Mouse (Mus musculus): Measurements from ENCODE around the gene Arhgap44. TPM values are rescaled to one million over a fixed set of nuclear protein-coding genes. Genes with fewer than 3 reads are reported as not detected.
A peak's percentile ranks its signal among the peaks of the same experiment; 100 is the strongest.

Gene Arhgap44
- total RNA-seq (2021), result 100 to 1,000 TPM in 1 of 2 experiments, 10 to 100 TPM in 1; 98.4 to 100 TPM
- long read RNA-seq, full-length matches to known transcripts, result 4 of 16 reads
- long read RNA-seq, partial matches to known transcripts, result 2 of 16 reads
- long read RNA-seq, other reads (novel, unspliced or antisense), result 10 of 16 reads

GRCm38 (mm10) chr11:65162767-65163120, at the start of gene Arhgap44:
Gene Arhgap44, minus strand, starts transcription at chr11:65162961.
- DNase-seq (ENCODE audit: low spot score in 2 of 2), result peak; percentile 75 to 82

GRCm38 (mm10) chr11:65211701-65212100, 48.9 kb upstream of the Arhgap44 start:
- DNase-seq (ENCODE audit: low spot score in 2 of 2), result no peak

GRCm38 (mm10) chr11:65209441-65209840, 46.7 kb upstream of the Arhgap44 start:
- DNase-seq (ENCODE audit: low spot score in 2 of 2), result no peak

- no peak for DNase-seq (ENCODE audit: low spot score in 2 of 2)
Observed at GRCm38 (mm10) chr11:65205306-65205705, 42.5 kb upstream of the Arhgap44 start.

- no peak for DNase-seq (ENCODE audit: low spot score in 2 of 2)
Observed at GRCm38 (mm10) chr11:65204651-65205050, 41.9 kb upstream of the Arhgap44 start.

- DNase-seq (ENCODE audit: low spot score in 2 of 2), result no peak
Observed at GRCm38 (mm10) chr11:65203020-65203419, 40.3 kb upstream of the Arhgap44 start.

- DNase-seq (ENCODE audit: low spot score in 2 of 2), result no peak
Observed at GRCm38 (mm10) chr11:65202236-65202635, 39.5 kb upstream of the Arhgap44 start.

GRCm38 (mm10) chr11:65198026-65198425, 35.3 kb upstream of the Arhgap44 start:
- no peak for DNase-seq (ENCODE audit: low spot score in 2 of 2)

- peak; percentile 82 to 85 for DNase-seq (ENCODE audit: low spot score in 2 of 2)
Observed at GRCm38 (mm10) chr11:65197280-65197679, 34.5 kb upstream of the Arhgap44 start.

GRCm38 (mm10) chr11:65186974-65187373, 24.2 kb upstream of the Arhgap44 start:
- DNase-seq (ENCODE audit: low spot score in 2 of 2), result no peak

- no peak for DNase-seq (ENCODE audit: low spot score in 2 of 2)
Observed at GRCm38 (mm10) chr11:65185114-65185513, 22.4 kb upstream of the Arhgap44 start.

GRCm38 (mm10) chr11:65170121-65170750, 7.5 kb upstream of the Arhgap44 start:
- no peak for DNase-seq (ENCODE audit: low spot score in 2 of 2)

GRCm38 (mm10) chr11:65161881-65162766, 637 bp downstream of the Arhgap44 start:
- DNase-seq (ENCODE audit: low spot score in 2 of 2), result peak; percentile 11 to 19

- no peak for DNase-seq (ENCODE audit: low spot score in 2 of 2)
Observed at GRCm38 (mm10) chr11:65160991-65161880, 1.5 kb downstream of the Arhgap44 start.

- no peak for DNase-seq (ENCODE audit: low spot score in 2 of 2)
Observed at GRCm38 (mm10) chr11:65159791-65160190, 3.0 kb downstream of the Arhgap44 start, which contains the start of gene 1700086D15Rik. Gene 1700086D15Rik, minus strand, starts transcription at chr11:65159891.

GRCm38 (mm10) chr11:65158658-65158990, 4.1 kb downstream of the Arhgap44 start:
- DNase-seq (ENCODE audit: low spot score in 2 of 2), result no peak

GRCm38 (mm10) chr11:65157966-65158657, 4.6 kb downstream of the Arhgap44 start:
- DNase-seq (ENCODE audit: low spot score in 2 of 2), result no peak

- no peak for DNase-seq (ENCODE audit: low spot score in 2 of 2)
Observed at GRCm38 (mm10) chr11:65153006-65153405, 9.8 kb downstream of the Arhgap44 start.

GRCm38 (mm10) chr11:65148441-65148840, 14.3 kb downstream of the Arhgap44 start:
- no peak for DNase-seq (ENCODE audit: low spot score in 2 of 2)

- DNase-seq (ENCODE audit: low spot score in 2 of 2), result no peak
Observed at GRCm38 (mm10) chr11:65142838-65143417, 19.8 kb downstream of the Arhgap44 start.
